Mouse (Mus musculus) common myeloid progenitor, adult 5-6 weeks (primary cell): ENCODE results near the gene Gm16253. TPM values are rescaled to one million over a fixed set of nuclear protein-coding genes. Genes with fewer than 3 reads are reported as not detected.
"Not testable (repeated sequence)": the region's sequence is repeated elsewhere in the genome, so short reads cannot be mapped to it uniquely, and the experiment has no call there.

Experiments used
- ATAC-seq: replicated peaks from 2 replicates; pipeline ENCODE4 v1.8.0; 2016; ENCODE audit warnings: low read depth, mild to moderate bottlenecking, moderate TSS enrichment, inconsistent platforms; ENCODE audit not compliant: poor library complexity, severe bottlenecking
- total RNA-seq: library from RNA; stranded (forward); fragments of 200-1000, 187-1606 nt; gene quantifications from 2 replicates; pipeline ENCODE4 v1.2.3, GENCODE M21; 2017

Gene Gm16253
- total RNA-seq, 1 experiment from 2014 or later: not detected

DNA sequence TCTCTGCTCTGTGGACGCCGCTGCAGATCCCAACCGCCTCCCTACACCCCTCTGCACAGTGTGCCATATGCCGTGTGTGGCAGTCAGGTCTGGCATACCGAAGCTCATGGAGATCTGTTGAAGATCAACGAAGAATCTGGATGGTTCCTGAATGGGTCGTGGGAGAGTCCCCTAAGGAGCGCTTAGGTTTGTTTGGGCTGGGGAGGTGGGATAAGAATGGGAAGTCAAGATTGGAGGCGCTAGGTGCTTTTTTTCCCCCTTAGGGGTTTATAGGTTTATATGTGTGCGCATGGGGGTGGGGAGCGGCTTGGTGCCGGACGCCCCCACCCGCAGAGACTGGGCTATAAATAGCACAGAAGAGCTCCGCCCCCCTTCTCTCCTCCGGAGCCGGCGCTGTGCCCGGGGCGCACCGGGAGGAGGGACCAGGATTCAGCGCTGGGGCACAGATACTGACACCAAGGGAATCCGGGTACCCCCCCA lies 19.5 kb downstream of the Gm16253 start, which contains the start of gene Ankrd34a:
Gene Ankrd34a (plus strand): TSS at position 409 of the 480 bp plus-strand sequence.
- no peak for ATAC-seq

DNA sequence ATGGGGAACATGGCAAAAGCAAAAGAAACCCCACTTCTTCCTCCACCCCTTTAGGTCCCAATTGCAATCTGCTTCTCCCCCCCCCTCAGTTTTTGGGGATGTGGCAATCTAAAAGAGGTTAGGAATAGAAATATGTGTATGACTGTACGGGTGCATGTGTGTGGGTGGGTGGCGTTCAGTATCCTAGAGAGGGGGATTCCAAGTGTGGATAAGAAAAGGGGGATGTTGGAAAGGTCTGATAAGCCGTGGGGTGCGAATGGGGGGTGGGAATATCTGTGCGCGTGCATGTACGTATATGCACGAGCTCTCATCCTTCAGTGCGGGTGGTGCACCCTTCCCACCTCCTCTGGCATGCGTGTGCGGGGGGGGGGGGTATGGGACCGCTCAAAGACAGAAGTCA lies 20.1 kb downstream of the Gm16253 start:
- no peak for ATAC-seq

DNA sequence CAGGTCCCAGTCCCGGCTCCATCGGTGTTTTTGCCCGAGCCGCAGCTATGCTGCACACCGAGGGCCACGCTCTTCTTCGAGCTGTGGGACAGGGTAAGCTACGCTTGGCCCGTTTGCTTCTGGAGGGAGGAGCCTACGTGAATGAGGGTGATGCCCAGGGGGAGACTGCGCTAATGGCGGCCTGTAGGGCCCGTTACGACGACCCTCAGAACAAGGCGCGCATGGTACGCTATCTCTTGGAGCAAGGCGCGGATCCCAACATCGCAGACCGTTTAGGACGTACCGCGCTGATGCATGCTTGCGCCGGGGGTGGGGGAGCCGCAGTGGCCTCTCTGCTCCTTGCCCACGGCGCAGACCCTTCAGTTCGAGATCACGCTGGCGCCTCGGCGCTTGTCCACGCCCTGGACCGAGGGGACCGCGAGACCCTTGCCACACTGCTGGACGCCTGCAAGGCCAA lies 20.7 kb downstream of the Gm16253 start:
- ATAC-seq: no peak

DNA sequence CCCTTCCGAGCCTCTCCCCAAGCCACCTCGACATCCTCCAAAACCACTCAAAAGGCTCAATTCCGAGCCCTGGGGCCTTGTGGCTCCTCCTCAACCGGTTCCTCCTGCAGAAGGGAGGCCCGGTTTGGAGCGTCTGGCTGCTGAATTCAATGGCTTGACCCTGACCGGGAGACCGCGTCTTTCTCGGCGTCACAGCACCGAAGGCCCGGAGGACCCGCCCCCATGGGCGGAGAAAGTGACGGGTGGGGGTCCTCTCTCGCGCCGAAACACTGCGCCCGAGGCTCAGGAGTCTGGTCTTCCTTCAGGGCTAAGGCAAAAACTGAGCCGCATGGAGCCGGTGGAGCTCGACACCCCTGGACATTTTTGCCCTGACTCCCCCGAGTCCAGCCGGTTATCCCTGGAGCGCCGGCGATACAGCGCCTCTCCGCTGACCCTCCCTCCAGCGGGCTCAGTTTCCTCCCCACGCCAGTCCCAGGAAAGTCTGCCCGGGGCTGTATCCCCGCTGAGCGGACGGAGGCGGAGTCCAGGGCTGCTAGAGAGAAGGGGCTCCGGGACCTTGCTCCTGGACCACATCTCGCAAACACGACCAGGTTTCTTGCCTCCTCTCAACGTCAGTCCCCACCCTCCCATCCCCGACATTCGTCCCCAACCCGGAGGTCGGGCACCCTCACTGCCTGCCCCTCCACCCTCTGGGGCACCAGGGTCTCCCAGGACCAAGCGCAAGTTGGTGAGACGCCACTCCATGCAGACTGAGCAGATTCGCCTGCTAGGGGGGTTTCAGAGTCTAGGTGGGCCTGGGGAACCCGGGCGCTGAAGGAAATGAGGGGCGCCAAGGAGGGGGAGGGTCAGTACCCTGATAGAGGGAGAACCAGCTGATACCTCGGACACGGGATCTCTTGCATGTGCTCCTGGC lies 21.6 kb downstream of the Gm16253 start:
- no peak for ATAC-seq

DNA sequence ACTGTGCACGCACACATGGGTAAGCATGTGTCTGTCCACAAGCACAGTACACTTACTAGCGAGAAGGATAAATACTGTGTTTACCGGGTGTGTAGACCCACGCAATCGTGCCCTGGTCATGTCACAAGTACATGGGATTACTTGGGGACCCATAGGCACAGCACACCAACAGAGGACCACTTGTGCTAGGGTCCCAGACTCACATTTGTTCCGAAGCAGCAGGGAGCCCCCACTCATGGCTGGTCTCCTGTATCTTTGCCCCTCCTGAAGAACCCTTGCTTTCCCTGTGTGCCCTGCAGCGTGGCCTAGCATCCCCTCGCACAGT lies 22.2 kb downstream of the Gm16253 start:
- no peak for ATAC-seq

DNA sequence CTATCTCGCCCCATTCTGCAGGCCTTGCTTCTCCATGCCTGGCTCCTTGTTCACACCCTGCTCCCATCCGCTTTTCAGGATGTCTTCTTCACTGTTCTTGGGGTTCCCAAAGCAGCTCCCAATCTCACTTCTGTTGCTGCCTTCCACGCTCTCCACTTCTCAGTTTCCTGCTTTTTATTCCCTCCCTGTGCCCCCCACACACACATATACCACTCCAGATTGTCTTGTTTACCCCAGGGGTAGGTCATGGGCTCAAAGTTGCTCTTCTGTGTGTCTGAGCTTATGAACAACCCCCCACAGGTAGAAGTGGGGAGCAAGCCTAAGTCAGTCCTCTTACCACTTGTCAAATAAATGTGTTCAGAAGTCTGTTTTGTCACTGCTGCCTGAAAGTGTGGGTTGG lies 22.6 kb downstream of the Gm16253 start:
- ATAC-seq: no peak

DNA sequence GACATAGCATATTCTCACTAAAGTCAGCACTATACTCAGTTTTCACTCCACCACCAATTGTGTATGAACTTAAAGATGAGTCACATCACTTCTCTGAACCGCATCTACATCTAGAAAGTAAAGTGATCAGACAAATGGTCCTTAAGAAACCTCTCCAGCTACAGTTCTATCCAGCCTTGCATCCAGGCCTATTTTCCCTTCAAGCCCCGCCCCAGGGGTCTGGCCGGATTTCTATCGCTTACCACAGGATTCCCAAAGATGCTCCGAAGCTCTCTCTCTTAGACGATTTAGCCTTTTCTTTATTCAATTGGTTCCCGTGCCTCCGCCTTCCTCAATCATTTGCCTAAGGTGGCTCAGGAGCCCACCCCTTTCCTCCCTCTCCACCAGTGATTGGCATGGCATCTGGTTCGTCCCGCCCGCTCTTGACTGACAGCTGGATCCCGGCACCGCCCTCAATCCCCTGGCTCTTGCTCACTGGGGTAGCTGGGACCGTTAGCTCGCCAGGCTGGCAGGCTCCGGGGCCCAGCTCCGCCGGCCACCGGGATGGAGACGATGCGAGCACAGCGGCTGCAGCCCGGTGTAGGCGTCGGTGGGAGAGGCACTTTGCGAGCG lies 24.0 kb downstream of the Gm16253 start, which contains the start of gene Lix1l:
Gene Lix1l (plus strand): TSS at position 511 of the 612 bp plus-strand sequence.
- peak; percentile 95 for ATAC-seq

DNA sequence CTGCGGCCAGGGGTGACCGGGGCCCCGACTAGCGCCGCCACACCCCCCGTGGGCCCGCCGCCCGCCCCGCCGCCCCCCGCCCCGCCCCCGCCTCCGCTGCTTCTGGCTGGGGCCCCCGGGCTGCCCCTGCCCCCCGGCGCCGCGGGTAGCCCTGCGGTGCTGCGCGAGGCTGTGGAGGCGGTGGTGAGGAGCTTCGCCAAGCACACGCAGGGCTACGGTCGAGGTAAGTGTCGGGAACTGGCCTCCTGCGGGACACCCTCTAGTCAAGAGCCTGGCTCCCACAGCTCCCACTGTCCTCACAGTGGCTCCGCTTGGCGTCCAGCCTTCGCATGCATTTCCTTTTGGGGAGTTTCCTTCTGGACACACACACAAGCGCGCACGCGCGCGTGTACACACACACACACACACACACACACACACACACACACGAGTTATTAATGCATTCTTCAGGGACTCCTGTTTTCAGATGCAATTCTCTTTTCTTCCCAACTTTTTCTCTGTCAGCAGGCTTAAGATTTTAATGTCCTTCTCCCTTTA lies 24.5 kb downstream of the Gm16253 start:
- ATAC-seq: no peak

DNA sequence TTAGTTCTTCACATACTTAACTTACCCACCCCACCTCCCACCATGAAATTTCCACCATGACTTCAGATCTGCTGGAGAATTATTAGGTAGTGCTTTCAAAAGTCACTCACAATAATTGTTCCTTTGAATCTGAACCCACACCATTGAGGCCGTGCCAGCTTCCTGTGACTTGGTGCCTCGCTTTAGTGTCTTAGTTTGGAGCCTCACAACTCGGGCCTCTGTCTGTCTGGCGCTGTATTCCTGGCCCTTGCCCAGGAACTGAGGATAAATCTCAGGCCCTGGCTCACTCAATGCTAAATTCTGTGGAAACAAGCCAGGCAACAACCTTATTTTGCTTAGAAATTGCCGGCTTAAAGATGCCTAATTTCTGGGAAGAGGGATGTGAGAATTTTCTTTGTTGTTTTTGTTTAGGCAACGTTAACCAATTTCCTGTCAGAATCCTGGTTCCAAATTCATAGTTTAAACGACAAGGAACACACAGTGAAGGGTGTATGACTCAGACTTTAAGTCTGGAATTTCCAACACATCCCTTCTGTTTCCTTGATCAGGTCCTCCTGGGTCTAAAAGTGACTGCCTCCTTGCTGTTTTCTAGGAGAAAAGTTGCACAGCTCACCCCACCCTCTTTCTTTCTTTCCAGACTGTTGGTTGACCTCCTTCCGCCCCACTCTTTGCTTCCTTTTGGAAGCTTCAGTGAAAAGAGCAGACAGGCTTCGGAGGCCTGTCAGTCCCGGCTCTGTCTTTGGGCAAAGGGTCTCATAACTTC lies 25.3 kb downstream of the Gm16253 start:
- ATAC-seq: no peak

DNA sequence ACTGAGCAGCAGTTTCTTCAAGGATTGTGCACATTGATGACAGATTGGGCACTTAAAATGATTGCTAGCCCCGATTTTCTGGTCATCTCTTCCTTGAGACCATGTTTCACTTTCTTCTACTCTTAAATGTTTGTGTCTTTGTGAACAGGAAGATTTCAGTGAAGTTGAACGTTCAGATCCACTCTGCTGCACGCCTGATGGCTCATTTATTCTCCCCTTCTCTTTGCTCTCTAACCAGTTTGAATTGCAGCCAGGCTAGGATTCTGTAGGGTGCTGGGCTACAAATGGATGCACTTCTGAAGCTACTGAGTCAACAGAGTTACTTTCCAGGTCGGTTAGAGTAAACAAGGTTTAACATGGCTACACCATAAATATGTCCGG lies 25.9 kb downstream of the Gm16253 start:
- ATAC-seq: no peak

DNA sequence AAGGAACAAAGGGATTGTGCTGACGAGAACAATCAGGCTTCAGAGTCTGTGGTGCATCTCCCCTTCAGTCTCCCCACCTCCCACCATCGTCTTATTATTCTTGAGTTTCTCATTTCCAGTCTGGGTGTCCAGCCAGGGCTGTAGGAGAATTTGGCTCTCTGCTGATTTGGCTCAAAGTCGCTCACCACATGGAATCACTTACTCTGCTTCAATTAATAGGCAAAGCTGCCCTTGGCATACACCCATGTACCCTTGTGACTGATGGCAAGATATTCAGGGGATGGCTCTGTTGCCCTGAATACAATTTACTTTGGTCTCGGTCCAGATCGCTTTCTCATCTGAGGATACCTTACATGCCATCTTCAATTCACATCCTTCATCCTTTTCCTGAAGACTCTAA lies 26.5 kb downstream of the Gm16253 start:
- ATAC-seq: no peak

DNA sequence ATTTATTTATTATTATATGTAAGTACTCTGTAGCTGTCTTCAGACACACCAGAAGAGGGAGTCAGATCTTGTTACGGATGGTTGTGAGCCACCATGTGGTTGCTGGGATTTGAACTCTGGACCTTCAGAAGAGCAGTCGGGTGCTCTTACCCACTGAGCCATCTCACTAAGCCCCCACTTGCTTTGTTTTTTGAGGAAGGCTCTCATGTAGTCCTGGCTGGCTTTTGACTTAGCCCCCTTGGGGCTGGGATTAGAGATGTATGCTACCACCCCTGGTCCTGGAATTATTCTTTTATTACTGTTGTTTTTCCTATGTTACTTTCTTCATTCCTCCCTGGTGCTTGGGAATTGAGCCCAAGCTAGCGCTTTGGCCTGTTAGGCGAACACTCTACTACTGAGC lies 29.2 kb downstream of the Gm16253 start:
- ATAC-seq: not testable (repeated sequence)

DNA sequence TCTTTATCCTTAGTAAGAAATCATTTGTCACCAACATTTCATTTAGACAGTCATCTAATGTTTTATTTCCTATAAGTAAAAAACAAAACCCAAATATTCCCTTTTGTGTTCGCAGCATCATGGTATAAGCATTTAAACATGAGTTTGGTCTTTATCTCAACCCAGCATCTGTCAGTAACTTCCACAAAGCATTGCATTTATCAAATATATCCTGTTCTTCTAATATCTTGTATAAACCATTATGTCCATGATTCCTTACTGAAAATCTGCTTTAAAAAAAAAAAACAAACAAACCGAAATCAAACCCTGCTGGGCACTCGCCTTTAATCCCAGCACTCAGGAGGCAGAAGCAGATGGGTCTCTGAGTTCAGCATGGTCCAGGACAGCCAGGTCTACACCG lies 29.8 kb downstream of the Gm16253 start:
- no peak for ATAC-seq

DNA sequence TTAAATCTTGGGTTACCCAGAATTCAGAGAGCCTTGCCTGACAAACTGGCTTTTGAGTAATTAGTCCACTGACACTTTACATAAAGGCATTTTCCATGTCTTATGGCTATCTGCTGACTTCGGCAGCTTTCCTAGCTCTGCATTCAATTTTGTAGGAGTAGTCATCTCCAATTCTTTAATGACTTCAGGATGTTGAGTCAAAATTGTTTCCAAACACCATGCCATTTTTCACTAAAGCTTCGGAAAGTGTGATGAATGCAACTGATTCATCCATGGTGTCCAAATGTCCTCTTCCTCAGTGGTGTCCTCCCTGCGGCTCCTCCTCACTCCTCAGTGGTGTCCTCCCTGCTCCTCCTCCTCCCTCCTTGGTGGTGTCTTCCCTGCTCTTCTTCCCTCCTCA lies 41.2 kb downstream of the Gm16253 start:
- ATAC-seq: no peak

DNA sequence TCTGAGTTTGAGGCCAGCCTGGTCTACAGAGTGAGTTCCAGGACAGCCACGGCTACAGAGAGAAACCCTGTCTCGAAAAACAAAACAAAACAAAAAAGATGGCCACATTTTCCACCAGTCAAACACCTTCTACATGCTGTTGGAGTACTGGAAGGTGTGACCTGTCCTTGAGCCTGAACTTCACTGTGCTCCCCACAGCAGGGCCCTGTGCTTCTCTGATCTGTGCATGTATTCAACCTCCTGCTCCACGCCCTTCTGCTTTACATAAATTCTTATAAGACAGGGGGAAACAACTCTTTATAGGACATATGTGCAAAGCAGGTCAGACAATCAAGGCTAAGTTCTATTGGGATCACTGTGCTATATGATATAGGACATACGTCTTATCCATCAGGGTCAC lies 46.4 kb downstream of the Gm16253 start:
- ATAC-seq: no peak

DNA sequence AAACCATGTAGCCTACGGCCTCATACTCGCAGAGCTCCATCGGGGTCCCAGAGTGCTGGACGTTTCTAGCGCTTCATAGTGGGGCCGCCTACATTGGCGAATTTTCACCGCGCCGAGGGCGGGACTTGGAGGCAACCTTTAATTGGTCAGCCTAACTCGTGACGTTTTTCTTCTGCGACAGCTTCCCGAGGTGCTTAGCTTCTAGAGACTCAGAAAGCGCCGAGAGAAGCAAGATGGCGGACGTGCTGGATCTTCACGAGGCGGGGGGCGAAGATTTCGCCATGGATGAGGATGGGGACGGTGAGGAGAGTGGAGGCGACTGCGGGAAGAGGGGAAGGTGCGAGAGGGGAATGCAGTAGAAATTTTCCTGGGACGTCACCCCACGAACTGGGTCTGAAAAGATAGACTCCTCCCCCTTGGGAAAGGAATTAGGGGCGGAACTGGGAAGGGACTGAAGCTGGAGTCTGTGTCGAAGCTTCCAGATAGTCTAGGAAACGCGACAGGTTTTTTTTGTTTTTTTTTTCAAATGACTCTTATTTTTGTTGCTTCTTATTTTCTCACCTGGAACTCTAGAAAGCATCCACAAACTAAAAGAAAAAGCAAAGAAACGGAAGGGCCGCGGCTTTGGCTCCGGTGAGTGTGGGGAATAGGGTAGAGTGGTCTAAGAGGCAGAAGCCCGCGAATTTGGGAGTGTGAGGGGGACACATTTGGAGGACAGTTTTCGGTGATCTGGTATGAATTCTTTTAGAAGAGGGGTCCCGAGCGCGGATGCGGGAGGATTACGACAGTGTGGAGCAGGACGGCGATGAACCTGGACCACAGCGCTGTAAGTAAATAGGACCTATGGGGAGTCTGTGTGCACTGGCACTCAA lies 53.2 kb downstream of the Gm16253 start, which contains the start of gene Rbm8a:
Gene Rbm8a (plus strand): TSS at position 205 of the 872 bp plus-strand sequence.
- ATAC-seq: peak; percentile 96
